Mouse (Mus musculus) spleen, adult 2 months (tissue): ENCODE measurements around the gene Dnajc16. TPM values are rescaled to one million over a fixed set of nuclear protein-coding genes. Genes with fewer than 3 reads are reported as not detected.

Experiments used
- DNase-seq, 2 experiments: peaks; one replicate each; pipeline versions ENCODE4 v3.0.0 to v3.0.0-alpha.2; 2012 to 2021; ENCODE audit warnings: low spot score in 2 of 2, low read depth in 1 of 2
- H3K27ac ChIP-seq: fragments of 200-500 bp; 2 replicates; pipeline ENCODE4 v1.5.1; 2012; ENCODE audit warnings: low read length, inconsistent platforms; ENCODE audit not compliant: insufficient read depth
- H3K27me3 ChIP-seq: fragments of 200-500 bp; 2 replicates; pipeline ENCODE4 v1.6.1; 2012; ENCODE audit warnings: mild to moderate bottlenecking, moderate library complexity, low read length, inconsistent platforms; ENCODE audit not compliant: control insufficient read depth, insufficient read depth
- H3K36me3 ChIP-seq: fragments of 200-500 bp; 2 replicates; pipeline ENCODE4 v1.6.1; 2012; ENCODE audit warnings: mild to moderate bottlenecking, low read length, inconsistent platforms; ENCODE audit not compliant: control insufficient read depth, insufficient read depth
- H3K4me1 ChIP-seq: fragments of 200-500 bp; 2 replicates; pipeline ENCODE4 v1.6.1; 2011; ENCODE audit warnings: inconsistent platforms; ENCODE audit not compliant: control insufficient read depth, insufficient read depth, insufficient read length
- H3K4me3 ChIP-seq: fragments of 200-500 bp; 2 replicates; pipeline ENCODE4 v1.5.1; 2011; ENCODE audit warnings: mild to moderate bottlenecking, inconsistent platforms; ENCODE audit not compliant: insufficient read depth, insufficient read length; ENCODE audit errors: extremely low read depth
- CTCF ChIP-seq: fragments of 200-500 bp; IDR thresholded peaks from 2 replicates; pipeline ENCODE4 v1.5.1; 2011; ENCODE audit warnings: mild to moderate bottlenecking, inconsistent platforms; ENCODE audit not compliant: insufficient read depth, insufficient read length, insufficient replicate concordance; ENCODE audit errors: extremely low read depth
- POLR2A ChIP-seq: fragments of 200-500 bp; IDR thresholded peaks from 2 replicates; pipeline ENCODE4 v1.6.1; 2011; ENCODE audit warnings: low read depth, low read length, inconsistent platforms
- WGBS: fragments of 180-500 bp; shearing (Covaris S2); methylation state at CpG from one replicate; pipeline ENCODE4 v1.1.7; 2018; 5-methylcytosine and 5-hydroxymethylcytosine counted together
- polyA plus RNA-seq: library from polyadenylated mRNA; depleted of rRNA; stranded (reverse); fragments of >200 nt; gene quantifications from 2 replicates; pipeline ENCODE4 v1.2.3, GENCODE M21; 2012; rRNA removed

The Dnajc16 gene
- polyA plus RNA-seq, 1 experiment = 6.6 TPM

- no peak for DNase-seq
- Histone ChIP-seq H3K4me3 (no peak overlapping the region), H3K4me1 (peaks cover 27% of the 10 kb centered on the region; the same call in 1 of the 2 replicates), H3K36me3 (peaks cover 11% of the 10 kb centered on the region), H3K27me3 (no peaks in the 10 kb centered on the region), H3K27ac (no peak overlapping the region)
- 85% methylated on average over 2 of the region's 2 CpGs for WGBS
- TF ChIP-seq CTCF (no peak), POLR2A (no peak)
Measured at GRCm38 (mm10) chr4:141715027-141715426, 75.7 kb downstream of the Dnajc16 start.

GRCm38 (mm10) chr4:141713598-141714142, 77.1 kb downstream of the Dnajc16 start:
- H3K36me3 ChIP-seq = peaks cover 16% of the 10 kb centered on the region

GRCm38 (mm10) chr4:141711250-141711649, 79.5 kb downstream of the Dnajc16 start:
- peaks cover 16% of the 10 kb centered on the region; the same call in 1 of the 2 replicates for H3K4me1 ChIP-seq
- no peak overlapping the region for H3K4me3 ChIP-seq
- no peak for TF ChIP-seq POLR2A
- TF ChIP-seq CTCF = no peak
- no peak overlapping the region for H3K27ac ChIP-seq
- no peak for DNase-seq
- 95% methylated on average over 1 of the region's 1 CpGs for WGBS
- H3K36me3 ChIP-seq = peaks cover 32% of the 10 kb centered on the region
- H3K27me3 ChIP-seq = no peaks in the 10 kb centered on the region

More at GRCm38 (mm10) chr4:141713598-141714142, 77.1 kb downstream of the Dnajc16 start:
- Histone ChIP-seq H3K4me1 (peaks cover 23% of the 10 kb centered on the region; the same call in 1 of the 2 replicates), H3K27ac (peak overlapping the region; percentile 49; the same call in 1 of the 2 replicates), H3K27me3 (no peaks in the 10 kb centered on the region), H3K4me3 (no peak overlapping the region)
- no peak for DNase-seq
- TF ChIP-seq POLR2A = no peak
- TF ChIP-seq CTCF = no peak
- WGBS = 33% methylated on average over 5 of the region's 5 CpGs

Other genes with a start within 250 kb of the Dnajc16 start
- 8.4 and 10.1 TPM in 2 replicates for gene Fblim1, start 184.8 kb downstream of the Dnajc16 start, polyA plus RNA-seq
- 0.56 and 0.86 TPM in 2 replicates for gene Tmem82, start 172.3 kb downstream of the Dnajc16 start, polyA plus RNA-seq
- 0.34 and 0.43 TPM in 2 replicates for gene Slc25a34, start 167.1 kb downstream of the Dnajc16 start, polyA plus RNA-seq
- 48.1 and 51.6 TPM in 2 replicates for gene Plekhm2, start 126.0 kb downstream of the Dnajc16 start, polyA plus RNA-seq
- 4.4 and 9.2 TPM in 2 replicates for gene Rsc1a1, start 105.3 kb downstream of the Dnajc16 start, polyA plus RNA-seq
- 8.7 and 15.9 TPM in 2 replicates for gene Ddi2, start 67.5 kb downstream of the Dnajc16 start, polyA plus RNA-seq
- 0.15 and 0.18 TPM in 2 replicates for gene Agmat, start 44.3 kb downstream of the Dnajc16 start, polyA plus RNA-seq
- gene Casp9, start 2.7 kb upstream of the Dnajc16 start, polyA plus RNA-seq = 18.4 and 25.1 TPM in 2 replicates
- gene Cela2a, start 35.2 kb upstream of the Dnajc16 start, polyA plus RNA-seq = 18,445 and 18,883 TPM in 2 replicates
- 84.6 and 1,887 TPM in 2 replicates for gene Ctrc, start 55.4 kb upstream of the Dnajc16 start, polyA plus RNA-seq
- 108 and 129 TPM in 2 replicates for gene Efhd2, start 84.0 kb upstream of the Dnajc16 start, polyA plus RNA-seq
- gene Fhad1, start 224.2 kb upstream of the Dnajc16 start, polyA plus RNA-seq = 0.12 and 0.21 TPM in 2 replicates